Mouse (Mus musculus) megakaryocyte, embryonic 14.5 days (primary cell): ENCODE results near the gene Orai2.

ENCODE experiments used
- FLI1 ChIP-seq: IDR thresholded peaks from 2 replicates; pipeline ENCODE4 v1.6.1; 2012; ENCODE audit warnings: low read length, inconsistent platforms, mixed read lengths
- GATA1 ChIP-seq: IDR thresholded peaks from 3 replicates; pipeline ENCODE4 v1.6.1; 2012; ENCODE audit warnings: mixed read lengths, low read length, inconsistent platforms, borderline replicate concordance

- TF ChIP-seq FLI1: no peak
- no peak for TF ChIP-seq GATA1
Measured at GRCm38 (mm10) chr5:136181197-136181596, 10.7 kb upstream of the Orai2 start.
